Mouse (Mus musculus) thymus, postnatal 36 days (tissue): ENCODE measurements around the gene Slc16a12.
"Not testable (repeated sequence)": the region's sequence is repeated elsewhere in the genome, so short reads cannot be mapped to it uniquely, and the experiment has no call there.

Source experiments
- DNase-seq, 2 experiments: peaks; one replicate each; pipeline ENCODE4 v3.0.0; 2022; ENCODE audit warnings: mixed read lengths in 2 of 2

The Slc16a12 gene

GRCm38 (mm10) chr19:34662740-34663139, 84.3 kb downstream of the Slc16a12 start:
- DNase-seq = no peak

- DNase-seq = peak; percentile 24 to 26
Measured at GRCm38 (mm10) chr19:34662067-34662507, 85.0 kb downstream of the Slc16a12 start.

GRCm38 (mm10) chr19:34656511-34657298, 90.4 kb downstream of the Slc16a12 start:
- DNase-seq = no peak

- DNase-seq = no peak
Measured at GRCm38 (mm10) chr19:34655227-34655805, 91.8 kb downstream of the Slc16a12 start.

GRCm38 (mm10) chr19:34650997-34651396, 96.1 kb downstream of the Slc16a12 start:
- no peak for DNase-seq

GRCm38 (mm10) chr19:34650276-34650675, 96.8 kb downstream of the Slc16a12 start:
- DNase-seq = no peak

GRCm38 (mm10) chr19:34647630-34648029, 99.5 kb downstream of the Slc16a12 start:
- not testable (repeated sequence) for DNase-seq

GRCm38 (mm10) chr19:34642616-34643015, 104.5 kb downstream of the Slc16a12 start:
- DNase-seq = no peak

GRCm38 (mm10) chr19:34640623-34641022, 106.5 kb downstream of the Slc16a12 start, which contains the start of the genes Ifit1bl2 and Ifit1:
Gene Ifit1bl2, minus strand, starts transcription at chr19:34640743.
Gene Ifit1, plus strand, starts transcription at chr19:34640871.
- DNase-seq = peak in 1 of 2 experiments; percentile 17

GRCm38 (mm10) chr19:34636933-34637557, 110.0 kb downstream of the Slc16a12 start:
- peak; percentile 31 to 46 for DNase-seq

GRCm38 (mm10) chr19:34633484-34633883, 113.6 kb downstream of the Slc16a12 start:
- no peak for DNase-seq

GRCm38 (mm10) chr19:34631487-34631886, 115.6 kb downstream of the Slc16a12 start:
- no peak for DNase-seq

- no peak for DNase-seq
Measured at GRCm38 (mm10) chr19:34627496-34627895, 119.6 kb downstream of the Slc16a12 start.

GRCm38 (mm10) chr19:34624663-34625062, 122.4 kb downstream of the Slc16a12 start:
- no peak for DNase-seq

GRCm38 (mm10) chr19:34623781-34624180, 123.3 kb downstream of the Slc16a12 start:
- DNase-seq = no peak

- no peak for DNase-seq
Measured at GRCm38 (mm10) chr19:34620871-34621270, 126.2 kb downstream of the Slc16a12 start.
